Comparison of ENCODE assay signal across 1 mouse cellular context in the genomic region with DNA sequence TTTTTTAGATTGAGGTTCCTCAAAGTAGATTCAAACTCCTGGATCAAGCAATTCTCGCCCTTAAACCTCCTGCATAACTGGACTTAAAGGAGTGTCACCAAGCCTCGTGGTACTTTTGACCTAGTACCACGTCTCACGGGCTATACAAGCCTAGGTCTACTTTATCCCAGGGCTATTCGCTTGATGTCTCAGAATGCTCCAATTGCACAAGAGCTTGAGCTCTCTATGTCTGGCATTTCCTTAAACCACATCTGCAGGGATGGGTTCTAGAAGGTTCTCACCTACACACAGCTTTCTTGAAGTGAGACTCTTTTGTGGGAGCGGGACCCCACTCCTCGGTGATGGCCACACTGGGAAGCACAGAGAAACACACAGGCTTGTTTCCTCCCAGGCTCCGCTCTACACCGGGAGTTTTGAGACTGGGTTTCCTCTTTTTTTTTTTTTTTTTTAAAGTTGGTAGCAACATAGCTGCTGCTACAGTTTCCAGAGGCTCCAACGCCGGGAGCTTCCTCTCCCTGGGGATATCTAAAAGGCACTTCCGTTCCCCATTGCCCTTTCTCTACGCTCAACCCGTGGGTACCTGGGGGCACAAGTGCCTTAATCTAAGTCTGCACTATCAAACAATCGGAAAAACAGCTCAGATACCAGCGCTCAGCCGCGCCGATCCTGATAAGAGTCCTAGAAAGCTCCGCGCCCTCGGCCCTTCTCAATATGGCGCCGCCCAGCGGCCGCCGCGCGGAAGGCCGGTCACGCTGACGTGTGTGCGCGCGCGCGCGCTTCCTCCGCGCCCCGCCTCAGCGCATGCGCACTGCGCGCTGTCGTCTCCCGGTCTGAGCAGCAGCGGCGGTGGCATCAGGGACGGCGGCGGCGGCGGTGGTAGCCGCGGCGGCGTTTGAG.
TF ChIP-seq lines count a peak whose summit lies in the region.

A gene (plus strand): TSS at position 802 of the 897 bp plus-strand sequence.

TF ChIP-seq in CH12.LX, 34 proteins besides CTCF, POLR2A, EP300 and RAD21:
- TF ChIP-seq MEF2A (IDR thresholded peaks at IDR 0.05; ENCODE audit: borderline replicate concordance, low read depth, low read length), result peak; percentile 57; the same call in 1 of the 2 replicates
- TF ChIP-seq ZNF384 (IDR thresholded peaks at IDR 0.05; ENCODE audit: low read depth, low read length), result peak; percentile 76
- TF ChIP-seq USF2 (conservative IDR thresholded peaks at IDR 0.05; ENCODE audit: low read depth, low read length), result no peak
- TF ChIP-seq CHD2 (IDR thresholded peaks at IDR 0.05; ENCODE audit: low read length), result no peak
- TF ChIP-seq GABPA (IDR thresholded peaks at IDR 0.05; ENCODE audit: insufficient replicate concordance, low read depth, low read length), result no peak
- peak; percentile 78 for TF ChIP-seq NELFE (IDR thresholded peaks at IDR 0.05; ENCODE audit: low read depth, low read length)
- TF ChIP-seq E2F4 (IDR thresholded peaks at IDR 0.05; ENCODE audit: insufficient replicate concordance, low read depth, low read length), result peak; percentile 32; the same call in 1 of the 2 replicates
- TF ChIP-seq NRF1 (IDR thresholded peaks at IDR 0.05; ENCODE audit: low read depth, low read length), result peak; percentile 99
- peak; percentile 75 for TF ChIP-seq ELF1 (IDR thresholded peaks at IDR 0.05; ENCODE audit: low read depth, low read length)
- TF ChIP-seq PAX5 (IDR thresholded peaks at IDR 0.05; ENCODE audit: low read length), result no peak
- no peak for TF ChIP-seq UBTF (IDR thresholded peaks at IDR 0.05; ENCODE audit: low read depth, low read length)
- peak; percentile 53; the same call in 1 of the 2 replicates for TF ChIP-seq MYC (IDR thresholded peaks at IDR 0.05; ENCODE audit: low read depth, low read length)
- no peak for TF ChIP-seq MXI1 (IDR thresholded peaks at IDR 0.05; ENCODE audit: low read depth, low read length)
- TF ChIP-seq CHD1 (IDR thresholded peaks at IDR 0.05; ENCODE audit: low read depth, low read length), result no peak; the same call in 1 of the 2 replicates
- peak; percentile 82 for TF ChIP-seq TCF12 (IDR thresholded peaks at IDR 0.05; ENCODE audit: low read depth, low read length)
- peak; percentile 73 for TF ChIP-seq HCFC1 (IDR thresholded peaks at IDR 0.05; ENCODE audit: low read depth, low read length)
- no peak; the same call in 1 of the 2 replicates for TF ChIP-seq ZMIZ1 (IDR thresholded peaks at IDR 0.05; ENCODE audit: low read depth, low read length)
- TF ChIP-seq MAZ (IDR thresholded peaks at IDR 0.05; ENCODE audit: low read depth, low read length), result no peak
- TF ChIP-seq BHLHE40 (IDR thresholded peaks at IDR 0.05; ENCODE audit: low read depth, low read length), result no peak
- peak; percentile 47 for TF ChIP-seq SMC3 (IDR thresholded peaks at IDR 0.05; ENCODE audit: low read depth, low read length)
- TF ChIP-seq MAX (IDR thresholded peaks at IDR 0.05; ENCODE audit: low read length), result peak; percentile 44; the same call in 1 of the 2 replicates
- TF ChIP-seq KAT2A (IDR thresholded peaks at IDR 0.05; ENCODE audit: insufficient replicate concordance, low read length), result 0 out of 2 replicates have a peak, but pooled peaks have one; percentile 39
- TF ChIP-seq TBP (conservative IDR thresholded peaks at IDR 0.05; ENCODE audit: low read depth, low read length), result peak; percentile 49; the same call in 1 of the 2 replicates
- TF ChIP-seq SIN3A (IDR thresholded peaks at IDR 0.05; ENCODE audit: low read length), result peak; percentile 50; the same call in 1 of the 2 replicates
- no peak for TF ChIP-seq JUN (IDR thresholded peaks at IDR 0.05; ENCODE audit: insufficient read depth, low read depth, low read length)
TF ChIP-seq in CH12.LX: peak in this region for 14.
